Mouse (Mus musculus): ENCODE results near the gene Ankrd13b.
A peak's percentile ranks its signal among the peaks of the same experiment; 100 is the strongest.

Gene Ankrd13b

DNA sequence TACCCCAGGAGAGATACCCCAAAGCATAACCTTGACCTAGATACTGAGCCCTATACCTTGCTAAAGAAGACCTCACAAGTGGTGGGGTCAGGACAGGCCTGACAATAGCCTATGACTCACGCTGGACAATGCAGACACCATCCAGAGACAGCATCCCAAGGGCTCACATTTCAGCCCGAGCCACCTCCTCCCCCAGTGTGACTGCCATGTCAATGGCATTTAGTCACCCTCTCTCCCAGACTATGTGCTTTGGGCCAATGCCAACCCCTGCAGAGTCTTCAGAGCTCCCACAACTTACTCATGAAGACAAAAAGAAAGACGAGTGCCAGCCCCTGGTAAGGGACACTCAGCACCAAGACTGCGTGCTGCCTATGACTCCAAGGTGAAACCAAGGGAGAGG, 24.8 kb downstream of the Ankrd13b start:
- no peak overlapping the region for H3K4me3 ChIP-seq (replicated peaks; ENCODE audit: low read length)
- H3K4me1 ChIP-seq (replicated peaks; ENCODE audit: low read depth, low read length): peaks cover 72% of the 10 kb centered on the region
- H3K27me3 ChIP-seq (ENCODE audit: insufficient read depth, low read length): peaks cover 98% of the 10 kb centered on the region
- no peaks in the 10 kb centered on the region for H3K9me3 ChIP-seq (ENCODE audit: low read length)
- no peaks in the 10 kb centered on the region for H3K36me3 ChIP-seq (ENCODE audit: insufficient read depth, low read length)
- TF ChIP-seq NANOG (IDR thresholded peaks at IDR 0.05; ENCODE audit: borderline replicate concordance, low read length): no peak
- TF ChIP-seq POU5F1 (IDR thresholded peaks at IDR 0.05; ENCODE audit: borderline replicate concordance, low read length): no peak
- no peak for TF ChIP-seq CTCF (conservative IDR thresholded peaks at IDR 0.05; ENCODE audit: low read length)

DNA sequence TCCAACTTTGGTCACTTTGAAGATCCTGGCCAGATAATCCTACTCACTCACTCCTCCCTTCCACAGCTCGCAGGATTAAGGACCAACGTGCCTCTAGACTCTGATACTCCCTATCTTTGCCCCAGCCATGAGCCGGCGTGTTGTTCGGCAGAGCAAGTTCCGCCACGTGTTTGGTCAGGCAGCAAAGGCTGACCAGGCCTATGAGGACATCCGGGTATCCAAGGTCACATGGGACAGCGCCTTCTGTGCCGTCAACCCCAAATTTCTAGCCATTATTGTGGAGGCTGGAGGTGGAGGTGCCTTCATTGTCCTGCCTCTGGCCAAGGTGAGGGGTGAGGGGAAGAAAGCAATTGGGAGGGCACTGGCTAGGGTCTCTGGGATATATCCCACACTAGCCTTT, 25.7 kb downstream of the Ankrd13b start:
- H3K4me1 ChIP-seq (replicated peaks; ENCODE audit: low read depth, low read length): peaks cover 63% of the 10 kb centered on the region
- H3K4me3 ChIP-seq (replicated peaks; ENCODE audit: low read length): no peak overlapping the region
- no peaks in the 10 kb centered on the region for H3K9me3 ChIP-seq (ENCODE audit: low read length)
- H3K27me3 ChIP-seq (ENCODE audit: insufficient read depth, low read length): peaks cover 94% of the 10 kb centered on the region
- no peak for TF ChIP-seq CTCF (conservative IDR thresholded peaks at IDR 0.05; ENCODE audit: low read length)
- no peak for TF ChIP-seq NANOG (IDR thresholded peaks at IDR 0.05; ENCODE audit: borderline replicate concordance, low read length)
- no peak for TF ChIP-seq POU5F1 (IDR thresholded peaks at IDR 0.05; ENCODE audit: borderline replicate concordance, low read length)
- H3K36me3 ChIP-seq (ENCODE audit: insufficient read depth, low read length): no peaks in the 10 kb centered on the region

DNA sequence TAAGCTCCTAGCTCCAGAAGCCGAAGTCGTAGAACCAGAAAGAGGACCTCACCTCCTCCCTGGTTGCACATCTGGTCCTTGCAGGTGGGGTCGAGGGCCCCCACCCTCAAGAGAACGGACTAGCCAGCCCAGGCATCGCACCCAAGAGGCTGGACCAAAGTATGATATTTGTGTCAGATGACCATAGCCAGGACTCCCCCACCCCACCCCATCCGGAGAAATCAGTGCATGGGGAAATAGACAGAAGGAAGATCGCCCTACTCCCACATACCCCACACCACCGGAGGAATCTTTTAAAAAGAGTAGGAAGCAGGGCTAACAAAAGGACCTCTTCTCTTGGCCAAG, 26.4 kb downstream of the Ankrd13b start:
- peak overlapping the region; percentile 82 for H3K4me3 ChIP-seq (replicated peaks; ENCODE audit: low read length)

DNA sequence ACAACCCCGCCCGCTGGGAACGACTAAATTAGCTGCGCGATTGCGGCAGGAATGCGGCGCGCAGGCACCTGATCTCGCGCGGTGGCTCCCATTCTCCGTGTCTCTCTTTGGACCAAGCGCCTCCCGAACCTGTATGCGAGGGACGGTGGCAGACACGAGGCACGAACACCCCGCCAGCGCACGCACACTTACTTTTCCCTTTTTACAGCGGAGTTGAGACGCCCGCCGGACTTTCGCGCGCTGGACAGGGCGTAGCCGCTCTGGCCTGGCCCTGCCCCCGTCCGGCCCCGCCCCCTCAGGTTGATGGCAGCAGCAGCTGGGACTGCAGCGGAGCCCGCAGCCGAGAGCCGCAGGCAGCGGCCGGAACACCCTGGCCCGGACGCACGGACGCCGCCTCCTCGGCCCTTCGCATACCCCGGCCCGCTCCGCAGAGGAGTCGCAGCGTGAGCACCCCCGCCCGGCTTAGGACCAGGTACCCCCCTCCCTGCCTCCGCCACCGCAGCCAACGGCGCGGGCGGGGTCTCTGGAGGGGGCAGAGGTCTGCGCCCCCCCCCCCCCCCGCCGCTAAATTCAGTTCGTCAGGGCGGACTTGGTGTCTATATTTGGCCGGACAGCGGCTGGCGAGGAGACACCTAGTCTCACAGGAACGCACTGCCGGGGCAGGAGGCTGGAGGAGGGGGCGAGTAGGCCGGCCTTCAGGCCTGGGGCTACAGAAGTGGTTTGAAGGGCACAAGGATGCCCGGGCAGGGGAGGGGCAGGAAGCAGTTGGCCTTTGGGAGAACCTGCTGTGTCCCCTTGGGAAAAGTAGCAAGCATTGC, 27.0 kb downstream of the Ankrd13b start, which contains the start of gene Coro6:
Coro6 (plus strand) TSS at position 129 of the 818 bp plus-strand sequence.
- H3K4me3 ChIP-seq (replicated peaks; ENCODE audit: low read length): peak within 1 kb of the TSS; percentile 82
- peaks cover 57% of the 10 kb centered on the region for H3K4me1 ChIP-seq (replicated peaks; ENCODE audit: low read depth, low read length)
- no peak for TF ChIP-seq POU5F1 (IDR thresholded peaks at IDR 0.05; ENCODE audit: borderline replicate concordance, low read length)
- no peak for TF ChIP-seq CTCF (conservative IDR thresholded peaks at IDR 0.05; ENCODE audit: low read length)
- no peak for TF ChIP-seq NANOG (IDR thresholded peaks at IDR 0.05; ENCODE audit: borderline replicate concordance, low read length)
- H3K36me3 ChIP-seq (ENCODE audit: insufficient read depth, low read length): no peaks in the 10 kb centered on the region
- peaks cover 84% of the 10 kb centered on the region for H3K27me3 ChIP-seq (ENCODE audit: insufficient read depth, low read length)
- no peaks in the 10 kb centered on the region for H3K9me3 ChIP-seq (ENCODE audit: low read length)

More for the DNA sequence above, 26.4 kb downstream of the Ankrd13b start:
- peaks cover 87% of the 10 kb centered on the region for H3K27me3 ChIP-seq (ENCODE audit: insufficient read depth, low read length)
- H3K4me1 ChIP-seq (replicated peaks; ENCODE audit: low read depth, low read length): peaks cover 62% of the 10 kb centered on the region
- no peak for TF ChIP-seq CTCF (conservative IDR thresholded peaks at IDR 0.05; ENCODE audit: low read length)
- TF ChIP-seq NANOG (IDR thresholded peaks at IDR 0.05; ENCODE audit: borderline replicate concordance, low read length): no peak
- no peak for TF ChIP-seq POU5F1 (IDR thresholded peaks at IDR 0.05; ENCODE audit: borderline replicate concordance, low read length)
- H3K36me3 ChIP-seq (ENCODE audit: insufficient read depth, low read length): no peaks in the 10 kb centered on the region
- H3K9me3 ChIP-seq (ENCODE audit: low read length): no peaks in the 10 kb centered on the region

DNA sequence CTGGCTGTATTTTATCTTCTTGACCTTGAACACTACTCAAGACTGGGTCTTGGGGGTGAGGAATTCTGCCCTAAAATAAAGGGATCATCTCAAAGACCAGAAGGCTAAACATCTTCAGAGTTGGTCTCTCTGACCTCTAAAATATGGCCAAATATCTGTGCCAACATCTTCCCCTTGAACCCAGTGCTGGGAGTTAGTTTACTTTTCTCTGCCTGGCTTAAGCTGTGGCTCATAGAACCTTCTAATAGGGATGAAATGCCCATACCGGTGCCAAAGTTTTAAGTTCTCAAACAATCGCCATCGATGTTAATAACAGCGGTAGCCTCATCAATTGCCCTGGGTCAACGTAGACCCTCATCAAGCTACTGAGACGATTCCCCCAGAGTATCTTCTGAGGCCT, 27.6 kb downstream of the Ankrd13b start:
- H3K27me3 ChIP-seq (ENCODE audit: insufficient read depth, low read length): peaks cover 79% of the 10 kb centered on the region
- H3K4me3 ChIP-seq (replicated peaks; ENCODE audit: low read length): peak overlapping the region; percentile 82
- peaks cover 54% of the 10 kb centered on the region for H3K4me1 ChIP-seq (replicated peaks; ENCODE audit: low read depth, low read length)
- H3K9me3 ChIP-seq (ENCODE audit: low read length): no peaks in the 10 kb centered on the region
- TF ChIP-seq NANOG (IDR thresholded peaks at IDR 0.05; ENCODE audit: borderline replicate concordance, low read length) (no peak), CTCF (conservative IDR thresholded peaks at IDR 0.05; ENCODE audit: low read length) (no peak), POU5F1 (IDR thresholded peaks at IDR 0.05; ENCODE audit: borderline replicate concordance, low read length) (no peak)
- no peaks in the 10 kb centered on the region for H3K36me3 ChIP-seq (ENCODE audit: insufficient read depth, low read length)

DNA sequence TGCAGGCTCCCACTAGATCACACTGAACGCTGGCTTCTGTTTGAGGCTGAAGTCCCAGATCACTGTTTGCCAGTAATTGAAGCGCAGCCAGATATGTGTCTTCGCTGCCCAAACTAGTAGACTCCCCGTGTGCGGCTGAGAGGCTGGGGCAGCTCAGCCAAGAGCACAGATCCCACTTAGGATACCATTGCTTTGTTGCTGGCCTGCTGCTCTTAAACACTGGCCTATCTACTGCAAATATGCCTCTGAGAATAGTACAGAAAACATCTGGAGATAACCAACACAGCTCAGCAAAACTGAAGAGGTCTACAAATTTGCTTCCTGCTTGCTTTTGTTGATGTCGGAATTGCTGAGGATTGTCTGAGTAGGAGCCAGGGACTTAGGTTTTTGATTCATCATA, 32.6 kb downstream of the Ankrd13b start:
- H3K9me3 ChIP-seq (ENCODE audit: low read length): no peaks in the 10 kb centered on the region
- H3K4me3 ChIP-seq (replicated peaks; ENCODE audit: low read length): no peak overlapping the region
- no peaks in the 10 kb centered on the region for H3K36me3 ChIP-seq (ENCODE audit: insufficient read depth, low read length)
- peaks cover 47% of the 10 kb centered on the region for H3K4me1 ChIP-seq (replicated peaks; ENCODE audit: low read depth, low read length)
- TF ChIP-seq CTCF (conservative IDR thresholded peaks at IDR 0.05; ENCODE audit: low read length) (no peak), POU5F1 (IDR thresholded peaks at IDR 0.05; ENCODE audit: borderline replicate concordance, low read length) (no peak), NANOG (IDR thresholded peaks at IDR 0.05; ENCODE audit: borderline replicate concordance, low read length) (no peak)
- H3K27me3 ChIP-seq (ENCODE audit: insufficient read depth, low read length): peaks cover 32% of the 10 kb centered on the region

DNA sequence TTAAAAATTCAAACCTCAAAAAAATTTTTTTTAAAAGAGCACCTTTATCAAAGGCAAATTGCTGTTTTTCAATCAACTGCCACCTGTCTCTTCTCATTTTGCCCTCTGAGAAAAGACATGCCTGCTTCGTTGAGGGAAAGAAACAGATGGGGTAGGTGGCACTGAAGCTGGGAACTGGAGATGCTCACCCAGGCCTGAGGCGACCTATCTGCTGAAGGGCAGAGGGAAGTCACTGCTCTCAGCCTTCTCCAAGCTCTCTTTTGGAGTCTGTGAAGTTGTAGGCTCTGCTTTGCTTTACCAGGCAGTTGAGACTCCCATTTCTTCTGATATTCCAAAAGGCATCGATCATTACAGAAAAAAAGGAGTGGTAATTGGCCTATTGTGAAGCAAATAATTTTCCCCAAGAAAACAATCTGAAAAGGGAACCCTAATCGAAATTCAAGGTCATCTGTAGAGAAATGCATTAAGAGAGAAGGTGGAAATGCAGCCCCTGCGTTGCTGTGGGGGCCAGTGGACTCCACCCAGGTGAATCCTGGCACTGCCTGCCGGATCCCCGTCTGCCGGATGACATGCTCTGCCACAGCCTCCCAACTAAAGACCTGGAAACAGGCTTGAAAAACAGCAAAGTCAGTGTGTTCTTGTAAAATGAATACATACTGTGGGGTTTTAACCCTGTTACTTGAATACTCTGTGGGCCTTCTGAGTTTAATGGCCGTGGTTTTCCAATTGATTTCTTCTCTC, 33.5 kb downstream of the Ankrd13b start:
- no peak for TF ChIP-seq CTCF (conservative IDR thresholded peaks at IDR 0.05; ENCODE audit: low read length)
- TF ChIP-seq POU5F1 (IDR thresholded peaks at IDR 0.05; ENCODE audit: borderline replicate concordance, low read length): no peak
- TF ChIP-seq NANOG (IDR thresholded peaks at IDR 0.05; ENCODE audit: borderline replicate concordance, low read length): peak; percentile 87
- peaks cover 26% of the 10 kb centered on the region for H3K27me3 ChIP-seq (ENCODE audit: insufficient read depth, low read length)
- peaks cover 44% of the 10 kb centered on the region for H3K4me1 ChIP-seq (replicated peaks; ENCODE audit: low read depth, low read length)
- H3K36me3 ChIP-seq (ENCODE audit: insufficient read depth, low read length): no peaks in the 10 kb centered on the region
- H3K9me3 ChIP-seq (ENCODE audit: low read length): no peaks in the 10 kb centered on the region
- 0 out of 2 replicates have a peak overlapping the region, but pooled peaks have one; percentile 13 for H3K4me3 ChIP-seq (replicated peaks; ENCODE audit: low read length)

DNA sequence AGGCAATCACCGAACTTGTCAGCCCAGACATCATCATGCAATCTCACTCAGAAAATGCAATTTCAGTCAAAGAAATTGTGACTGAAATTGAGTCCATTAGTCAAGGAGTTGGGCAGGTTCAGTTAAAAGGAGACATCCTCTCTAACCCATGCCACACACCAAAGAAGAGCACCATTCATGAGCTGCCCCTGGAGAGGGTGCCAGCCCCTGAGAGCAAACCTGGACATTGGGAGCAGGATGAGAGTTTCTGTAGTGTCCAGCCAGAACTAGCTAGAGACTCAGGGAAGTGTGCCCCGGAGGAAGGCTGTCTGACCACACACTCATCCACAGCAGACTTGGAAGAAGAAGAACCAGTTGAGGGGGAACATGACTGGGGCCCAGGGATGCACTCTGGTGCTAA, 36.1 kb downstream of the Ankrd13b start:
- peaks cover 13% of the 10 kb centered on the region for H3K27me3 ChIP-seq (ENCODE audit: insufficient read depth, low read length)
- TF ChIP-seq POU5F1 (IDR thresholded peaks at IDR 0.05; ENCODE audit: borderline replicate concordance, low read length) (no peak), NANOG (IDR thresholded peaks at IDR 0.05; ENCODE audit: borderline replicate concordance, low read length) (no peak), CTCF (conservative IDR thresholded peaks at IDR 0.05; ENCODE audit: low read length) (no peak)
- peaks cover 41% of the 10 kb centered on the region for H3K4me1 ChIP-seq (replicated peaks; ENCODE audit: low read depth, low read length)

More for the DNA sequence above, 36.1 kb downstream of the Ankrd13b start:
- no peaks in the 10 kb centered on the region for H3K36me3 ChIP-seq (ENCODE audit: insufficient read depth, low read length)
- H3K9me3 ChIP-seq (ENCODE audit: low read length): no peaks in the 10 kb centered on the region
- H3K4me3 ChIP-seq (replicated peaks; ENCODE audit: low read length): no peak overlapping the region
